Mouse (Mus musculus) left cerebral cortex, postnatal 36 days (tissue): ENCODE results near the gene Far1. TPM values are rescaled to one million over a fixed set of nuclear protein-coding genes. Genes with fewer than 3 reads are reported as not detected.

Experiments used
- total RNA-seq, 2 experiments: library from RNA; stranded (reverse); gene quantifications; 2 replicates each; pipeline ENCODE4 v1.2.3; 2021

Far1 gene
- total RNA-seq, 2 experiments from 2014 or later = 92.2 to 143 TPM

Other genes with a start within 250 kb of the Far1 start
- 100 to 1,000 TPM in 1 of 2 experiments, 10 to 100 TPM in 1; 92.2 to 100 TPM for gene Btbd10, start 144.4 kb upstream of the Far1 start, total RNA-seq
- not detected for gene Pth, start 125.3 kb upstream of the Far1 start, total RNA-seq